Mouse (Mus musculus) E14TG2a.4 (cell line): ENCODE results near the gene Abl2.

Source experiments
- CTCF ChIP-seq: conservative IDR thresholded peaks from 2 replicates; pipeline ENCODE4 v1.5.1; 2014; ENCODE audit warnings: low read length
- NANOG ChIP-seq: IDR thresholded peaks from 2 replicates; pipeline ENCODE4 v1.6.1; 2014; ENCODE audit warnings: borderline replicate concordance, low read length, mixed read lengths

GRCm38 (mm10) chr1:156608496-156608895 is 49.9 kb downstream of the Abl2 start:
- no peak for TF ChIP-seq CTCF
- no peak for TF ChIP-seq NANOG
